Mouse (Mus musculus) liver, postnatal 0 days (tissue): ENCODE measurements around the gene Gnpat.

ENCODE experiments used
- CTCF ChIP-seq: sonication (generic); IDR thresholded peaks from 2 replicates; pipeline ENCODE4 v1.5.1; 2016; ENCODE audit warnings: antibody characterized with exemption, low read depth
- EP300 ChIP-seq: IDR thresholded peaks from 2 replicates; pipeline ENCODE4 v1.6.1; 2016; ENCODE audit warnings: antibody characterized with exemption, low read depth, mild to moderate bottlenecking

DNA sequence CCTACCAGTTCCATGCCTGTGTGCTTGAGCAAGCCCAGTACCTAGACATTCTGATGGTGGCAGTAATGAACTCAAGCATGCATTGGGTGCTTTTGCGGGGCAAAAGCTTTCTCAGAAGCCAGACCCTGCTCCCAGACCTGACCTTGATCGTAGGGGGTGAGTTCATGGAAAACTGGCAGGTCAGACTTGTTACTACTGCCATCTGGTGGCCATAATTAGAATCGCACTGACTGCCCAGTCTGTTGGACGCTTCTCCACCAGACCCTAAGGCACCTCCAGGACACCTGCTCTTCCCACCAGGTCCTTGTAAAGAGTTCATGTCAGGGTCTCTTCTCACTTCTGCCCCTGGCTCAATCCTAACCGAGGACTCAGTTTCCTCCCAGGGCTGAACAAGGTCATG is 35.4 kb upstream of the Gnpat start:
- TF ChIP-seq CTCF (peak; percentile 90), EP300 (no peak)
